Mouse (Mus musculus): ENCODE results near the gene Sh2b1. TPM values are rescaled to one million over a fixed set of nuclear protein-coding genes. Genes with fewer than 3 reads are reported as not detected.
A peak's percentile ranks its signal among the peaks of the same experiment; 100 is the strongest.

The Sh2b1 gene
- polyA plus RNA-seq, 1 experiment, result 34.7 TPM

DNA sequence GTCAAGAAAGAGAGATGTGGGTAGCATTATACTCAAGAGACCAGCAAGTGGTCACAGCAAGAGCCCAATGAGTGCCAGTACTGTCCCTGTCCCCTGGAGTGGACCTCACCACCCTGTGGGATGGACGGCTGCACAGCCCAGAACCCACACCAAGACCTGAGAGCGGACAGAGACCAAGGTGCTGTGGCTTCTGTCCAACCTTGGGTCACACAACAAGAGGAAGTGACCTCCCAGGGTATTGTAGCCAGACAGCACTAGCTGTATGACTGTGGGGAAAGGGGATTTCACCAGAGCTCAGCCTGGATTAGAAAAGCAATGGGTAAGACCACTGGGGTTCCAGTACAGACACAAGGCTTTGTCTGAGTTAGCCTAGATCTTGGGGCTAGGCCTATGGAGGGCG, 23.0 kb downstream of the Sh2b1 start:
- no peaks in the 10 kb centered on the region for H3K4me1 ChIP-seq (ENCODE audit: control insufficient read depth, insufficient read depth, insufficient read length, low read length)
- no peak overlapping the region for H3K4me3 ChIP-seq (ENCODE audit: insufficient read depth, low read depth, low read length)
- H3K27ac ChIP-seq (replicated peaks; ENCODE audit: low read depth, low read length), result no peak overlapping the region

- Histone ChIP-seq H3K27ac (replicated peaks; ENCODE audit: low read depth, low read length) (no peak overlapping the region), H3K4me3 (ENCODE audit: insufficient read depth, low read depth, low read length) (no peak overlapping the region), H3K4me1 (ENCODE audit: control insufficient read depth, insufficient read depth, insufficient read length, low read length) (no peaks in the 10 kb centered on the region)
Measured at GRCm38 (mm10) chr7:126450641-126451040, 24.6 kb downstream of the Sh2b1 start.

- H3K27ac ChIP-seq (replicated peaks; ENCODE audit: low read depth, low read length), result no peak overlapping the region
- H3K4me3 ChIP-seq (ENCODE audit: insufficient read depth, low read depth, low read length), result no peak overlapping the region
- H3K4me1 ChIP-seq (ENCODE audit: control insufficient read depth, insufficient read depth, insufficient read length, low read length), result no peaks in the 10 kb centered on the region
Measured at GRCm38 (mm10) chr7:126449991-126450390, 25.2 kb downstream of the Sh2b1 start.

DNA sequence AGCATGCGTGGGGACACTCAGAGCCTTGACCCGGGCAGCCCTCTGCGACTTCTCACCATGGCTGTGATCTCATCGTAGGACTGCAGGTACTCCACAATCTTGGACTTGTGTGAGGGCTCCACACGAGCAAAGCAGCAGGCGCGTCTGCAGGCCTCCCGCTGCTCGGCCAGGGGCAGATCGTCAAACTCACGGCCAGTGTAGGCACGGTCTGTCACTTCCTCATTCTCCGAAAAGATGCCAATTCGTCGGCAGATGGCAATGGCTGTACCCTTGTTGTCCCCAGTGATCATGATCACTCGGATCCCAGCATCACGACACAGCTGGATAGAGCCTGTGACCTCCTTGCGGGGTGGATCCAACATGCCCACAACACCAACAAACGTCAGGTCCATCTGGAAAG, 26.7 kb downstream of the Sh2b1 start:
- Histone ChIP-seq H3K4me1 (ENCODE audit: control insufficient read depth, insufficient read depth, insufficient read length, low read length) (no peaks in the 10 kb centered on the region), H3K27ac (replicated peaks; ENCODE audit: low read depth, low read length) (no peak overlapping the region), H3K4me3 (ENCODE audit: insufficient read depth, low read depth, low read length) (no peak overlapping the region)

DNA sequence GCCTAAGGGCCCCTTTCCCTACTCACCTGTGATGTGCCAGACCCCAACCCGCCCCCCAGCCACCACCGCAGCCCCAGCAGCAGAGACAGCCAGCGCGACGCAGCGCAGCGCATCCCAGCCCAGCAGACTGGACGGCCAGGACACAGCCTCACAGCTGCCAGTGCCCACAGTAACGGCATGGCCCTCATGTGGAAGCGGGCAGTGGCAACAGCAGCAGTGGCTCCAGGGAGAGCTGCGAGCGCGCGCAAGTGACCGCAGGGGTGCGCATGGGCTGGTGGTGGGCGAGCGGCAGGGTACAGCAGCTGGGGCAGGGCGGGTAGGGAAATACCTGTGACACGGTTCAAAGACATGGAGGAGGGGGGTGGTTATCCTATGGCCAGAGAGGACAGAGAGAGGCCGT, 29.0 kb downstream of the Sh2b1 start:
- no peak overlapping the region for H3K27ac ChIP-seq (replicated peaks; ENCODE audit: low read depth, low read length)
- no peak overlapping the region for H3K4me3 ChIP-seq (ENCODE audit: insufficient read depth, low read depth, low read length)
- no peaks in the 10 kb centered on the region for H3K4me1 ChIP-seq (ENCODE audit: control insufficient read depth, insufficient read depth, insufficient read length, low read length)

- no peak overlapping the region for H3K4me3 ChIP-seq (ENCODE audit: insufficient read depth, low read depth, low read length)
- H3K4me1 ChIP-seq (ENCODE audit: control insufficient read depth, insufficient read depth, insufficient read length, low read length), result no peaks in the 10 kb centered on the region
- no peak overlapping the region for H3K27ac ChIP-seq (replicated peaks; ENCODE audit: low read depth, low read length)
Measured at GRCm38 (mm10) chr7:126445104-126445815, 30.0 kb downstream of the Sh2b1 start.

- H3K27ac ChIP-seq (replicated peaks; ENCODE audit: low read depth, low read length), result no peak overlapping the region
- H3K4me3 ChIP-seq (ENCODE audit: insufficient read depth, low read depth, low read length), result no peak overlapping the region
- H3K4me1 ChIP-seq (ENCODE audit: control insufficient read depth, insufficient read depth, insufficient read length, low read length), result no peaks in the 10 kb centered on the region
Measured at GRCm38 (mm10) chr7:126444536-126444935, 30.7 kb downstream of the Sh2b1 start.

GRCm38 (mm10) chr7:126443997-126444396, 31.2 kb downstream of the Sh2b1 start:
- no peak overlapping the region for H3K27ac ChIP-seq (replicated peaks; ENCODE audit: low read depth, low read length)
- H3K4me3 ChIP-seq (ENCODE audit: insufficient read depth, low read depth, low read length), result no peak overlapping the region
- no peaks in the 10 kb centered on the region for H3K4me1 ChIP-seq (ENCODE audit: control insufficient read depth, insufficient read depth, insufficient read length, low read length)

DNA sequence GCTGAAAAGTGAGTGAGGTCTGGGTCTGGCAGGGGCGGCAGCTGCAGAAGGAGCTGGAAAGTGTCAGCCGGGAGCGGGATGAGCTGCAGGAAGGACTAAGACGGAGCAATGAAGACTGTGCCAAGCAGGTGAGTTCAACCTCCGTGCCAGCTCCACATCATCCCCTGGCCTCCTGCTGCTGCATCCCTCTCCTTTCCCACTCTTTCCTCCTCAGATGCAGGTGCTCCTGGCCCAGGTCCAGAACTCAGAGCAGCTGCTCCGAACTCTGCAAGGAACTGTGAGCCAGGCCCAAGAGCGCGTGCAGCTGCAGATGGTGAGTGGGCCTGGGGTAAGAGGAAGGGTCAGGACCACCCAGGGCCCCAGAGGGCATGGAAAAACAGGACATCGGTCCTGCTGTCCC, 35.1 kb downstream of the Sh2b1 start:
- no peak overlapping the region for H3K4me3 ChIP-seq (ENCODE audit: insufficient read depth, low read depth, low read length)
- no peak overlapping the region for H3K27ac ChIP-seq (replicated peaks; ENCODE audit: low read depth, low read length)
- H3K4me1 ChIP-seq (ENCODE audit: control insufficient read depth, insufficient read depth, insufficient read length, low read length), result no peaks in the 10 kb centered on the region

DNA sequence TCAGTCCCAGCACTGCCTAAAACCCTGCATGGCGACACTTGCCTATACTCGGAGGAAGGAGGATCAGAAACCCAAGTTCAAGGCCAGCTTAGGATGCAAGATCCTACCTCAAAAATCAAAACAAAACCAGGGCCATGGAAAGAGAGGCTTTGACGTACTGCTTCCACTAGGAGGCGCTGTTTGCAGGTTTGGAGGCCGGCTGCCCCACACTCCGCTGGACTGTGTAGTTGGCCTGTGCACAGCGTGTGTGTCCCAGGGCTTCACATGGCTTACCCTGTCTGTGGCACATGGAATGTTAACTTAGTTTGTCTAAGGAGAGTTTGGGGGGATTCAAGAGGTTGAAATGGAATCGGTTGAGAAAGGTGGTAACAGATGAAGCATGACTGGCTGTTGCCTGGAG, 38.4 kb downstream of the Sh2b1 start:
- Histone ChIP-seq H3K4me1 (ENCODE audit: control insufficient read depth, insufficient read depth, insufficient read length, low read length) (no peaks in the 10 kb centered on the region), H3K27ac (replicated peaks; ENCODE audit: low read depth, low read length) (no peak overlapping the region), H3K4me3 (ENCODE audit: insufficient read depth, low read depth, low read length) (no peak overlapping the region)

GRCm38 (mm10) chr7:126435801-126436200, 39.4 kb downstream of the Sh2b1 start:
- H3K4me3 ChIP-seq (ENCODE audit: insufficient read depth, low read depth, low read length), result no peak overlapping the region
- no peak overlapping the region for H3K27ac ChIP-seq (replicated peaks; ENCODE audit: low read depth, low read length)
- H3K4me1 ChIP-seq (ENCODE audit: control insufficient read depth, insufficient read depth, insufficient read length, low read length), result no peaks in the 10 kb centered on the region

- peaks cover 5% of the 10 kb centered on the region for H3K4me1 ChIP-seq (ENCODE audit: control insufficient read depth, insufficient read depth, insufficient read length, low read length)
- no peak overlapping the region for H3K27ac ChIP-seq (replicated peaks; ENCODE audit: low read depth, low read length)
- no peak overlapping the region for H3K4me3 ChIP-seq (ENCODE audit: insufficient read depth, low read depth, low read length)
Measured at GRCm38 (mm10) chr7:126434726-126435125, 40.5 kb downstream of the Sh2b1 start.

DNA sequence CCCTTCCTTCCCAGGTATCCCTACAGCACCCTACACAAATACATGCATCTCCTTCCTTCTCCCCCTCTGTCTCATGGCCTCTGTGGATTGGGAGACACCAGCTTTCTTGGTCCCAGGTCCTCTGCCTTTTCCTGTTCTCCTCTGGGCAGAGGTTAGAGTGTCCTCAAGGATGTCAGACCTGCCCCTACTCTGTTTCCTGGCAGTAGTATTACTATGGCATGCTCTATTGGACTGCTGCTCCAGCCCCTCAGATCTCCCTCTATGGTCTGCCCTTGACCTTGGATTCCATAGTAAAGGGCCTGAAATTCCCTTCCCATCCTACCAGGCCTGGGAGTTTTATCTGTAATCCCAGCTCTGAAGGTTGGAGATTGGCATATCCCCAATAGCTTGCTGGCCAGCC, 45.1 kb downstream of the Sh2b1 start:
- H3K4me1 ChIP-seq (ENCODE audit: control insufficient read depth, insufficient read depth, insufficient read length, low read length), result peaks cover 8% of the 10 kb centered on the region
- H3K27ac ChIP-seq (replicated peaks; ENCODE audit: low read depth, low read length), result no peak overlapping the region
- 0 out of 2 replicates have a peak overlapping the region, but pooled peaks have one; percentile 91 for H3K4me3 ChIP-seq (ENCODE audit: insufficient read depth, low read depth, low read length)

- H3K27ac ChIP-seq (replicated peaks; ENCODE audit: low read depth, low read length), result no peak overlapping the region
Measured at GRCm38 (mm10) chr7:126429503-126429898, 45.7 kb downstream of the Sh2b1 start.

DNA sequence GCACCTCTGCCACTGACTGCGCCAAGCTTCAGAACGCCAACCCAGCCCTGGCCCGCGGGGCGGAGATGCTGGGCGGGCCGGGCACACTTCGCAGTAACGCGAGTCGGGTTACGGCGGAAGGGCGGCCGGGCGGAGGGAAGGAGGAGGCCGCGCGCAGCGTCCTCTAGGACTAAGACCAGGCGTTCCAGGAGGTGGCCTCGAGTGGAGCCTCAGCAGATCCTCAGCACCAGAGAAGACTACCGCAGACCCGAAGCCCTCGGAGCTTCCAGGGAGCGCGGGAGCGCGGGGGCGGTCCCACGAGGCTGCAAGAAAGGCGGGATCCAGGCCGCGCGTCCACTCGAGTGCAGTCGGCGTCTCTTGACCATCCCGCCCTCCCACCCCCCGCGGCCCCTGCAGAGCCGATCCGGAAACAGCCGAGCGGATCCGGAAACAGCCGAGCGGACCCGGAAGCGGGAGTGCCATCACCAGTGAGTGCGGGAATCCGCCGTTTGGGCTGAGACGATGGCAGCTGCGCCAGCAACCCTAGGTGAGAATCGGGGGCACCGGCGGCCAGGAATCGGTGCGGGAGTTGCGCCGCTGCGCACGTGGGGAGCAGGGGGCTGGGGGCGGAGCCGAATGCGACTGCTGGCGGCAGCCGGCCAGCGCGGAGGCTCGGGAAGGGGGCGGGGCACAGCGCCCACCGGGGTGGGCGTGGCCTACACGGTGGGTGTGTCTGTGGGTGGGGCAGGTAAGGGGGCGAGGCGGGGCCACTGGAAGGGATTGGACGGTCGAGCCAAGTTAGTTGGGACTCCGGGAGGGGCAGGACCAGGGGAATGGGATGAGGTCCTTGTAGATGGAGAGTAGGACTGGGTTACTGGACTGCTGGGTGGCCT, 46.4 kb downstream of the Sh2b1 start, which contains the start of gene Rabep2:
Gene Rabep2, plus strand, starts transcription at position 129 of the 872 bp plus-strand sequence.
- peak within 1 kb of the TSS; percentile 83 for H3K27ac ChIP-seq (replicated peaks; ENCODE audit: low read depth, low read length)
- peaks cover 8% of the 10 kb centered on the region for H3K4me1 ChIP-seq (ENCODE audit: control insufficient read depth, insufficient read depth, insufficient read length, low read length)
- peak within 1 kb of the TSS; percentile 91 for H3K4me3 ChIP-seq (ENCODE audit: insufficient read depth, low read depth, low read length)

More at GRCm38 (mm10) chr7:126429503-126429898, 45.7 kb downstream of the Sh2b1 start:
- Histone ChIP-seq H3K4me3 (ENCODE audit: insufficient read depth, low read depth, low read length) (peak overlapping the region; percentile 91), H3K4me1 (ENCODE audit: control insufficient read depth, insufficient read depth, insufficient read length, low read length) (peaks cover 8% of the 10 kb centered on the region)

All from brown adipose tissue, adult 24 weeks (tissue).